Mouse (Mus musculus) embryonic facial prominence, embryonic 13.5 days (tissue): ENCODE results near the gene Arhgap20. TPM values are rescaled to one million over a fixed set of nuclear protein-coding genes. Genes with fewer than 3 reads are reported as not detected.

Experiments
- ATAC-seq: fragments of 200-750 bp; cut with Nextera tagmentation; 2 replicates; pipeline ENCODE4 v1.8.0; 2017; ENCODE audit warnings: low read depth; ENCODE audit not compliant: insufficient number of reproducible peaks, insufficient read depth, low FRiP score, low TSS enrichment
- H3K27ac ChIP-seq: fragments of 300-500 bp; sonication (generic); 2 replicates; pipeline ENCODE4 v1.5.1; 2015; ENCODE audit warnings: moderate library complexity, mild to moderate bottlenecking, inconsistent platforms
- H3K27me3 ChIP-seq: fragments of 300-500 bp; sonication (generic); 2 replicates; pipeline ENCODE4 v1.6.1; 2015; ENCODE audit warnings: mild to moderate bottlenecking, inconsistent platforms
- H3K36me3 ChIP-seq: fragments of 300-500 bp; sonication (generic); 2 replicates; pipeline ENCODE4 v1.6.1; 2015; ENCODE audit warnings: mild to moderate bottlenecking, inconsistent platforms
- H3K4me1 ChIP-seq: fragments of 300-500 bp; sonication (generic); 2 replicates; pipeline ENCODE4 v1.6.1; 2015; ENCODE audit warnings: inconsistent platforms
- H3K4me2 ChIP-seq: fragments of 300-500 bp; sonication (generic); 2 replicates; pipeline ENCODE4 v1.6.1; 2015; ENCODE audit warnings: moderate library complexity, mild to moderate bottlenecking, inconsistent platforms
- H3K4me3 ChIP-seq: fragments of 300-500 bp; sonication (generic); 2 replicates; pipeline ENCODE4 v1.5.1; 2015; ENCODE audit warnings: mild to moderate bottlenecking, inconsistent platforms
- H3K9ac ChIP-seq: fragments of 300-500 bp; sonication (generic); 2 replicates; pipeline ENCODE4 v1.6.1; 2015; ENCODE audit warnings: mild to moderate bottlenecking, inconsistent platforms
- H3K9me3 ChIP-seq: fragments of 300-500 bp; sonication (generic); 2 replicates; pipeline ENCODE4 v1.6.1; 2016; ENCODE audit warnings: inconsistent platforms
- WGBS: fragments of 180-500 bp; shearing (Covaris S2); methylation state at CpG from one replicate; pipeline ENCODE4 v1.1.7; 2015; ENCODE audit warnings: mixed read lengths; 5-methylcytosine and 5-hydroxymethylcytosine counted together
- polyA plus RNA-seq: library from polyadenylated mRNA; unstranded; fragments of >200 nt; fragmentation: Nextera tagmentation; extraction: Ambion mirVana; gene quantifications from 2 replicates; pipeline ENCODE4 v1.2.1, GENCODE M21; 2015

Gene Arhgap20
- polyA plus RNA-seq, 1 experiment from 2014 or later = 4.8 TPM

- Histone ChIP-seq H3K4me1 (peaks cover 20% of the 10 kb centered on the region), H3K4me3 (peak overlapping the region; percentile 68), H3K9ac (peak overlapping the region; percentile 76), H3K36me3 (no peaks in the 10 kb centered on the region), H3K27ac (no peak overlapping the region), H3K27me3 (peaks cover 70% of the 10 kb centered on the region), H3K4me2 (peak overlapping the region; percentile 91), H3K9me3 (no peaks in the 10 kb centered on the region)
- no peak for ATAC-seq
- WGBS = under 1% methylated on average over 20 of the region's 29 CpGs
Measured at GRCm38 (mm10) chr9:51766175-51767062, 1.3 kb downstream of the Arhgap20 start.

- Histone ChIP-seq H3K9me3 (no peaks in the 10 kb centered on the region), H3K27ac (no peak overlapping the region), H3K4me1 (no peaks in the 10 kb centered on the region), H3K4me3 (no peak overlapping the region), H3K9ac (no peak overlapping the region), H3K36me3 (no peaks in the 10 kb centered on the region), H3K4me2 (no peak overlapping the region), H3K27me3 (peaks cover under 1% of the 10 kb centered on the region; the same call in 1 of the 2 replicates)
- 81% methylated on average over 3 of the region's 3 CpGs for WGBS
- no peak for ATAC-seq
Measured at GRCm38 (mm10) chr9:51774201-51774600, 9.1 kb downstream of the Arhgap20 start.

DNA sequence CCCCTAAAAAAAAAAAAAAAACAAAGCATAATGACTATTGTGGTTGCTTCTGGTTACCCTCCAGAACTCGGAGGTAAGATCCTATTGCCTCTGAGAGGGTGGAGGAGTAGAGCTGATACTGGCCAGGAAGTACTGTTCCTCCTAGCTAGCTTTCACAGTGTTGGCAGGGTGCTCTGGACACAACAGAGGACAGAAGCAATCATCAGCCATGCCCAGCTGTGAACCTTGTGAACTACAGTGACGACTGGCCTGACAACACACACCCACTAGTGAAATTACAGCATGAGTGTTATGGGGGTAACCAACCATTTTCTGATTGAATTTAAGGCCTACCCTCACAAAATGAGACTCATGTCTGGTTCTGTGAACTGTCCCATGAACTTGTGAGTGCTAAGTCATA, 11.3 kb downstream of the Arhgap20 start:
- ATAC-seq = no peak
- no peak overlapping the region for H3K9ac ChIP-seq
- no peaks in the 10 kb centered on the region for H3K9me3 ChIP-seq
- no peak overlapping the region for H3K27ac ChIP-seq
- H3K27me3 ChIP-seq = no peaks in the 10 kb centered on the region
- no peaks in the 10 kb centered on the region for H3K36me3 ChIP-seq
- no peak overlapping the region for H3K4me3 ChIP-seq
- H3K4me1 ChIP-seq = no peaks in the 10 kb centered on the region
- 78% methylated on average over 2 of the region's 2 CpGs for WGBS
- no peak overlapping the region for H3K4me2 ChIP-seq

GRCm38 (mm10) chr9:51777180-51777579, 12.0 kb downstream of the Arhgap20 start:
- no peaks in the 10 kb centered on the region for H3K4me1 ChIP-seq
- no peak overlapping the region for H3K27ac ChIP-seq
- no peak overlapping the region for H3K4me2 ChIP-seq
- ATAC-seq = no peak
- H3K27me3 ChIP-seq = no peaks in the 10 kb centered on the region
- H3K4me3 ChIP-seq = no peak overlapping the region
- no peaks in the 10 kb centered on the region for H3K9me3 ChIP-seq
- no peak overlapping the region for H3K9ac ChIP-seq
- 0% methylated on average over 1 of the region's 1 CpGs for WGBS
- H3K36me3 ChIP-seq = no peaks in the 10 kb centered on the region

GRCm38 (mm10) chr9:51779232-51779631, 14.1 kb downstream of the Arhgap20 start:
- H3K36me3 ChIP-seq = no peaks in the 10 kb centered on the region
- H3K4me1 ChIP-seq = no peaks in the 10 kb centered on the region
- H3K9ac ChIP-seq = no peak overlapping the region
- no peaks in the 10 kb centered on the region for H3K9me3 ChIP-seq
- H3K27me3 ChIP-seq = no peaks in the 10 kb centered on the region
- ATAC-seq = no peak
- H3K4me2 ChIP-seq = no peak overlapping the region
- H3K27ac ChIP-seq = no peak overlapping the region
- 88% methylated on average over 5 of the region's 5 CpGs for WGBS
- H3K4me3 ChIP-seq = no peak overlapping the region

DNA sequence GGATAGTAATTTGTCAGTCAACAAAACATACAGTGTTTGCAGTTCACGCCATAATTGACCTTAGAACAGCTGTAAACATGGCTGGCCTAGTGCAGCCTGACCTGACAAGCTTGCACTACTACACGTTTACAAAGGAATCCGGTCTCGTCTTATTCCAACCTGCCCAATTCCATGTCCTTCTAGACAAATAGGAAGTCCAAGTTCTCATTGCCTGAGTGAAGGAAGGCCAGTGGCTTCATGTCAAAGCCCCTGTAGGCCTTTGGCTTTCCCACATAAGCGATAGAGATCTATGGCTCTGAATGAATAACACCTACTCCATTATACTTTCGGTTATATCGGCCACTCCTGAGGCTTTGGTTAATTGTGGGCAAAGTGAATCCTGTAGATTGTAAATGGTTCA, 16.0 kb downstream of the Arhgap20 start:
- 87% methylated on average over 7 of the region's 7 CpGs for WGBS
- Histone ChIP-seq H3K36me3 (no peaks in the 10 kb centered on the region), H3K27ac (no peak overlapping the region), H3K4me2 (no peak overlapping the region), H3K9ac (no peak overlapping the region), H3K4me1 (no peaks in the 10 kb centered on the region), H3K9me3 (no peaks in the 10 kb centered on the region), H3K4me3 (no peak overlapping the region), H3K27me3 (no peaks in the 10 kb centered on the region)
- no peak for ATAC-seq

DNA sequence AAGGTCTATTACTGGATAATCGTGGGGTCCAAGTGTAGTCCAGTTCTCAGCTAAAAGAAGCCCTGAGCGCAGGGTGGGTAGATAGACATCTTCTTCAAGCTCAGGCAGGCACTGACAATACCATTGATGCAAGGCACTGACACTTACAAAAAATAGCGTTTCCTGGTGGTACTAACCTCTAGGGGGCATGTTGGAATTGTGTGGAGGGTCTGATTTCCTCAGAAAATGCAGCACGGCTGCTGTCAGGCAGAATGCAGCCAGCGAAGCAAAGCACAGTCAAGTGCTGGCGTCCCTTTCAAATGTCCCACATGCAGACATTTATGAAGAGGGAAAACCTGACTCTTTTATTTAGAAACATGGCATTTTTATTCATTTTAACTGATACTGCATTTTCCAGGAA, 22.2 kb downstream of the Arhgap20 start:
- Histone ChIP-seq H3K4me1 (0 out of 2 replicates have a peak, but pooled peaks cover 3% of the 10 kb centered on the region), H3K27ac (no peak overlapping the region), H3K4me3 (no peak overlapping the region), H3K9ac (no peak overlapping the region), H3K9me3 (no peaks in the 10 kb centered on the region), H3K36me3 (no peaks in the 10 kb centered on the region), H3K4me2 (no peak overlapping the region), H3K27me3 (no peaks in the 10 kb centered on the region)
- no peak for ATAC-seq
- WGBS = 34% methylated on average over 6 of the region's 6 CpGs

DNA sequence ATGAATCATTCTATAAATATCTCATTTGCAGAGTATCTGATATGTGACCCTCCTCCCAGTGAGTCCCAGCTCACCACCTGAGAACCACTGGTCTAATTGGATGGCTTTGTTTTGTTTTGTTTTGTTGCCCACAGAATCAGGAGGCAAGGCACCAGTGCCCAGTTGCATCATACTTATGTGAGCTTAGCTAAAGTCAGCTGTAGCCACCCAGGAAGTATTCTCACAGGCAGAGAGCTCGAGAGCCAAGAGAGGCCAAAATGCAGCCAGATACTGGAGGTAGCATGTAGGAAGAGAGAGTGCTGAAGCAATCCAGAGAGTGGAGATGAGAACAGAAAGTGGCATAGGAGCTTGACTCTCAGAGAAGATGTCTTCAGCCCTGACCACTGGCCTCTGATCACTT, 23.3 kb downstream of the Arhgap20 start:
- H3K27me3 ChIP-seq = no peaks in the 10 kb centered on the region
- 73% methylated on average over 1 of the region's 1 CpGs for WGBS
- no peak overlapping the region for H3K4me2 ChIP-seq
- H3K27ac ChIP-seq = no peak overlapping the region
- no peak overlapping the region for H3K4me3 ChIP-seq
- H3K9ac ChIP-seq = no peak overlapping the region
- no peaks in the 10 kb centered on the region for H3K36me3 ChIP-seq
- no peak for ATAC-seq
- no peaks in the 10 kb centered on the region for H3K9me3 ChIP-seq
- H3K4me1 ChIP-seq = 0 out of 2 replicates have a peak, but pooled peaks cover 3% of the 10 kb centered on the region

DNA sequence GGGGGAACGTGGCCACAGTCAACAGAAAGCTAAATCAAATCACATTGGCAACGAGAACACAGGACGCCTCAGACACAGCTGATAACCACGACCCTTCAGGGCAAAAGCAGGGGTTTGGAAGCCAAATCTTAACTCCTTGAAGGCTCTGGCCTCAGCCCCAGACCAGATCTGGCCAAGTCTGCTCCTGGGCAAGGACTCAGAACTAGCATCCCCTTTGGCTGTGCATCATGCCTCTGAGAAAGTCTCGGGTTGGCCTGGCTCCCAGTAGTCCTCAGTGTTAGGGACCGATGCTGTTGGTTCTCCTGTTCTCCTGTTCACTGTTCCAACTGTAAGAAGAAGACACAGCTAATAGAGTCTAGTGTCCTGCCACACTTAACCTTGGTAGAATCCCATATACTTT, 30.1 kb downstream of the Arhgap20 start:
- no peak overlapping the region for H3K4me3 ChIP-seq
- no peak for ATAC-seq
- H3K27me3 ChIP-seq = no peaks in the 10 kb centered on the region
- H3K9me3 ChIP-seq = no peaks in the 10 kb centered on the region
- H3K9ac ChIP-seq = no peak overlapping the region
- no peak overlapping the region for H3K27ac ChIP-seq
- H3K4me1 ChIP-seq = no peaks in the 10 kb centered on the region
- H3K36me3 ChIP-seq = no peaks in the 10 kb centered on the region
- 71% methylated on average over 6 of the region's 6 CpGs for WGBS
- no peak overlapping the region for H3K4me2 ChIP-seq

- Histone ChIP-seq H3K27ac (no peak overlapping the region), H3K9ac (no peak overlapping the region), H3K36me3 (no peaks in the 10 kb centered on the region), H3K9me3 (no peaks in the 10 kb centered on the region), H3K4me1 (no peaks in the 10 kb centered on the region), H3K4me3 (no peak overlapping the region), H3K27me3 (no peaks in the 10 kb centered on the region), H3K4me2 (no peak overlapping the region)
- 84% methylated on average over 5 of the region's 5 CpGs for WGBS
- ATAC-seq = no peak
Measured at GRCm38 (mm10) chr9:51798251-51798650, 33.1 kb downstream of the Arhgap20 start.

- H3K9ac ChIP-seq = no peak overlapping the region
- no peaks in the 10 kb centered on the region for H3K36me3 ChIP-seq
- no peaks in the 10 kb centered on the region for H3K27me3 ChIP-seq
- H3K4me2 ChIP-seq = no peak overlapping the region
- H3K9me3 ChIP-seq = no peaks in the 10 kb centered on the region
- no peaks in the 10 kb centered on the region for H3K4me1 ChIP-seq
- no peak overlapping the region for H3K4me3 ChIP-seq
- 82% methylated on average over 9 of the region's 9 CpGs for WGBS
- ATAC-seq = no peak
- H3K27ac ChIP-seq = no peak overlapping the region
Measured at GRCm38 (mm10) chr9:51799156-51799555, 34.0 kb downstream of the Arhgap20 start.

DNA sequence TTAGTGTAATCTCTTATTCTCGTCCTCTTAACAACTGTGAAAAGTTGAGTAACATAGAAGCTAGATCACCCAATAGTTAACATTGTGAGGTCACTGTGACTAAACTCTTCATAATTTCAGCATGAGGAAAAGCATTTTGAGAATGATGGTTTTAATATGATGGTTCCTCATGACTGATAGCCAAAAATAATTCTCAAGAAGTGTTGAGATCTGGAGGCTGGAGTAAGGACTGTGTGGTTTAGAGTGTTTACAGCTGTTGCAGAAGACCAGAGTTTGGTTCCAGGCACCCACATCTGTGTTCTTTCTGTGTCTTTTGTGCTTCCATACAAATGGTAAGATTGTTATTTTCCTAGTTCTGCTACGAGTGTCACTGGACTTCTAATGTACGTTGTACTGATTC, 42.1 kb downstream of the Arhgap20 start:
- H3K36me3 ChIP-seq = no peaks in the 10 kb centered on the region
- H3K4me2 ChIP-seq = no peak overlapping the region
- H3K27ac ChIP-seq = no peak overlapping the region
- no peaks in the 10 kb centered on the region for H3K4me1 ChIP-seq
- no peaks in the 10 kb centered on the region for H3K27me3 ChIP-seq
- no peaks in the 10 kb centered on the region for H3K9me3 ChIP-seq
- H3K9ac ChIP-seq = no peak overlapping the region
- no peak for ATAC-seq
- no peak overlapping the region for H3K4me3 ChIP-seq
- 76% methylated on average over 3 of the region's 3 CpGs for WGBS
